Mouse (Mus musculus) kidney, postnatal 4 days (tissue): ENCODE data around the gene Lpcat2b.

Experiments
- DNase-seq, 2 experiments: peaks; one replicate each; pipeline ENCODE4 v3.0.0; 2021; ENCODE audit warnings: mixed read lengths in 2 of 2

The Lpcat2b gene

DNA sequence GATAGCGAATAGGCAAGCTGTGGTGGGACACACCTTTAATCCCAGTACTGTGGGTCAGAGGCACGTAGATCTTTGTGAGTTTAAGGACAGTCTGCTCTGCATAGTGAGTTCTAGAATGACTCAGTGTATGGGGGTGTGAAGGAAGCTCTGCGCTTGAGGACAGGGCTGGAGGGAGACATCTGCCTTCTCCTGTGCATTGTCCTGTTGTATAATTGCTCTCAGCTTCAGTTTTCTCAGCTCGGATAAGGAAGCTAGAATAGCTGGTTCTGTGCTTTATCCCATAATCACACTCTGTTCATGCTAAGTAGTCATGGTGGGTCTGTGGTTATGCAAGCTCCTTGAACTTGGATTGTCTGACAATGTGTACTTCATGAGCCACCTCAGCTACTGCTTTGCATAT, 17.4 kb downstream of the Lpcat2b start:
- DNase-seq = no peak

DNA sequence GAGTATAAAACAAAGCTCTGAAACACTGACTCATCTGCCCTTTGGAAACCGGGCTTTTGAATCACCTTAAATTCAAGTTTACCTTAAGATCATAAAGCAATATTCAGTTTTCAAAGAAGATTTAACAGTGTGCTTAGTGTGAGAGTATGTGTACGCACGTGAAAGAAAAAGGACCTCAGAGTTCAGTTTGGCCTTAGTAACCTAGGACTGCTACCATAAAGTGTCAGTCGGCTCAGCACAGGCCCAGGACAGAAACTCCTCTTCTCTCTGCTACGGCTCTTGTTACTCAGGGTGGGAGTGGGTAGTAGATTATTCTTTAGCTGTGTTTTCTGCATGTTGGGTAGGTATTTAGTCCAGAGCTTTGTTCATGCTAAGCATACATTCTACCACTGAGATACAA, 18.3 kb downstream of the Lpcat2b start:
- DNase-seq = no peak

DNA sequence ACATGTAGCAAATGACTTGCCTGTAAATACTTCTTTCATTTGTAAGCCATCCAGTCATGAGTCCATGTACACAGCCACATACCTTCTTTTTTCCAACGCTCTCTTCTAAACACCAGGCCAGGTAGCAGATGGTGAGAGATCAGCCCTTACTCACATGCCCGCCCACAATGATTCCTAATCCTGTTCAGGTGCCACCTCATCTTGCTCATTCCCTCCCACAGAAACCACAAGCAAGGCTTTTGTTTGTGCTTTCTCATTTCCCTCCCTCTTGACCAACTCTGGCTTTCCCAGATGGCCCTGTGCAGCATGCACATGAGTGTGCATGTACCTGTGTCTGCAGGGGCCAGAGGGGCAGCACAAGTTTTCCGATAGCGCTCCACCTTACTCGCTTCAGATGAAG, 18.9 kb downstream of the Lpcat2b start:
- no peak for DNase-seq

- no peak for DNase-seq
Measured at GRCm38 (mm10) chr5:107462147-107463076, 31.1 kb downstream of the Lpcat2b start.

DNA sequence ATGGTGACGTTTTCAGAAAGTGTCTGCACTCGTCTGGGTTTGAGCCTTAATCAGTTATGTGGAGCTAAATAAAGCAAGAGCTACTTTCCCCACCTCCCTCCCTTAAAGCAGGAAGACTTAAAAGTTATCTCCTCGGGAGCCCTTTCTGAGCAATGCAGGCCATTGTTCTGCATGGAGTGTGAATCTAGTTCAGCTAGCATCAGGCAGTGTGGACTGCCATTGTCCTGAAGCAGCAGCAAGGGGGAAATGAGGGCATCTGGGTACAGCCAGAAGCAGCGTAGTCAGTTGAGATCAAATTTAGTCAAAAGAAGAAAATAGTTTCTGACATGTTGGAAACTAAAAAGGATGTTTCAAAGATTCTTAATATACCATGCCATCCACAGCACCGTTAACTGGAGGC, 35.2 kb downstream of the Lpcat2b start:
- DNase-seq = no peak

DNA sequence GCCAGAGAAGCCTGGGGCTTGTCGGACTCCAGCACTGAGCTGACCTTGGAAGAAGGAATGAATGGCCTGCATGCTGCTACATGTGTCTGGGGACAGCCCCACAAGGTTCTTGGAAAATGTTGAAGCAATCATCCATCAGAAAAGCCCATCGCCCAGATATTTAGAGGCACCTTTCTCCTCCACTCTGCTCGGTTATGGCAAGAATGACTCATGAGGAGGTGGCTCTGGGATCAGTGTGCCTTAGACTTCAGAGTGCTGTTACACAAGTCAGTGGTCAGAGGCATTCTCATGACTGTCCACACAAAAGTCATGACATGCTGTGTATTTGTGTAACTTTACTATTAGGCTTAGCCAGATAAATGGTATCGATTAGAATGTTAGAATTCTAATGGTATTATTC, 35.7 kb downstream of the Lpcat2b start:
- no peak for DNase-seq

GRCm38 (mm10) chr5:107470600-107471329, 39.4 kb downstream of the Lpcat2b start:
- DNase-seq = no peak

- DNase-seq = no peak
Measured at GRCm38 (mm10) chr5:107480194-107480593, 48.8 kb downstream of the Lpcat2b start.
